Mouse (Mus musculus) embryonic stem cell, embryonic (primary cell): Measurements from ENCODE around the gene Kcnk7.

Experiments
- CTCF ChIA-PET, 4 experiments: fragments of 300-600 bp in 2 of 4; fragments of 350-600 bp in 2 of 4; sonication (Branson Sonifier 250); formaldehyde crosslinking; loops; one replicate each; lab custom pipeline; 2022; ENCODE audit warnings: inconsistent platforms in 2 of 4; lab: Charles Lee
- POLR2A ChIA-PET, 4 experiments: fragments of 300-600 bp in 2 of 4; fragments of 350-600 bp in 2 of 4; sonication (Branson Sonifier 250); formaldehyde crosslinking; loops; one replicate each; lab custom pipeline; 2022; ENCODE audit warnings: antibody characterized with exemption in 4 of 4, inconsistent platforms in 1 of 4; lab: Charles Lee

The Kcnk7 gene

GRCm38 (mm10) chr19:5704163-5704800, at the start of gene Kcnk7:
Gene Kcnk7, plus strand, starts transcription at chr19:5704367.
- POLR2A ChIA-PET, result interaction anchor here in 2 of 4 experiments (1.0 to 2.6 kb wide), 8 partner anchors 8 to 142 kb away, joined by 3 to 9 read pairs (median 4); partner anchors contain the start of genes Map3k11 (in 2 of the 2), Pcnx3 (in 2 of the 2) and Fam89b (in 1 of the 2)
- CTCF ChIA-PET, result interaction anchor here in 3 of 4 experiments (0.7 to 1.6 kb wide), 7 partner anchors 11 to 83 kb away, joined by 3 to 4 read pairs (median 4); no protein-coding TSS in a partner anchor

- CTCF ChIA-PET, result interaction anchor here in 3 of 4 experiments (0.5 to 1.3 kb wide), 4 partner anchors 9 to 1540 kb away, joined by 3 read pairs; partner anchors contain the start of genes Mus81 (in 1 of the 3) and Sipa1 (in 1 of the 3)
These were observed 49.4 kb upstream of the Kcnk7 start for GRCm38 (mm10) chr19:5654720-5655298.

GRCm38 (mm10) chr19:5660942-5661751, 43.0 kb upstream of the Kcnk7 start:
- POLR2A ChIA-PET, result interaction anchor here in 2 of 4 experiments (0.7 to 9.6 kb wide), 15 partner anchors 9 to 233 kb away, joined by 3 to 99 read pairs (median 4); partner anchors contain the start of genes Kat5 (in 1 of the 2), Map3k11 (in 1 of the 2), Pcnx3 (in 1 of the 2) and Rela (in 1 of the 2)
- CTCF ChIA-PET, result interaction anchor here in 2 of 4 experiments (0.5 to 1.6 kb wide), 7 partner anchors 20 to 273 kb away, joined by 3 to 4 read pairs (median 3); no protein-coding TSS in a partner anchor

More at GRCm38 (mm10) chr19:5654720-5655298, 49.4 kb upstream of the Kcnk7 start:
- POLR2A ChIA-PET, result interaction anchor here (0.7 to 10.2 kb wide), 29 partner anchors 7 to 270 kb away, joined by 3 to 99 read pairs (median 4); partner anchors contain the start of genes Pcnx3 (in 3 of the 4), Map3k11 (in 2 of the 4), Sipa1 (in 2 of the 4) and Cdc42ep2 (in 1 of the 4)

GRCm38 (mm10) chr19:5662310-5662709, 41.9 kb upstream of the Kcnk7 start:
- POLR2A ChIA-PET, result interaction anchor here (0.6 to 9.6 kb wide), 21 partner anchors 8 to 262 kb away, joined by 3 to 99 read pairs (median 5); partner anchors contain the start of genes Cdc42ep2 (in 1 of the 4), Map3k11 (in 1 of the 4), Pcnx3 (in 1 of the 4) and Rela (in 1 of the 4)
- CTCF ChIA-PET, result interaction anchor here in 3 of 4 experiments (0.8 to 2.4 kb wide), 9 partner anchors 10 to 133 kb away, joined by 3 to 11 read pairs (median 5); partner anchors contain the start of gene Ap5b1 (in 2 of the 3)

GRCm38 (mm10) chr19:5662981-5663913, 40.9 kb upstream of the Kcnk7 start, which contains the start of gene Sipa1:
Gene Sipa1, minus strand, starts transcription at chr19:5663707.
- CTCF ChIA-PET, result interaction anchor here (0.6 to 2.4 kb wide), 23 partner anchors 9 to 278 kb away, joined by 3 to 11 read pairs (median 3); partner anchors contain the start of genes Ap5b1 (in 2 of the 4), Fam89b (in 1 of the 4) and Mus81 (in 1 of the 4)
- POLR2A ChIA-PET, result interaction anchor here (0.7 to 9.6 kb wide), 50 partner anchors 8 to 591 kb away, joined by 3 to 99 read pairs (median 4); partner anchors contain the start of genes Ccdc85b (in 2 of the 4), Kat5 (in 2 of the 4), Map3k11 (in 2 of the 4) and Mus81 (in 2 of the 4)

GRCm38 (mm10) chr19:5664669-5665257, 39.4 kb upstream of the Kcnk7 start:
- POLR2A ChIA-PET, result interaction anchor here in 2 of 4 experiments (0.9 to 9.6 kb wide), 12 partner anchors 10 to 274 kb away, joined by 3 to 99 read pairs (median 8); partner anchors contain the start of genes Map3k11 (in 1 of the 2), Mus81 (in 1 of the 2), Pcnx3 (in 1 of the 2) and Rnaseh2c (in 1 of the 2)
- CTCF ChIA-PET, result interaction anchor here in 2 of 4 experiments (0.8 to 2.4 kb wide), 3 partner anchors 46 to 122 kb away, joined by 3 to 7 read pairs (median 6); no protein-coding TSS in a partner anchor

- CTCF ChIA-PET, result interaction anchor here in 1 of 4 experiments (0.9 kb wide), 1 partner anchor 46 kb away, joined by 3 read pairs; no protein-coding TSS in a partner anchor
- POLR2A ChIA-PET, result interaction anchor here in 3 of 4 experiments (0.6 to 9.6 kb wide), 5 partner anchors 15 to 1000 kb away, joined by 3 to 99 read pairs (median 4); partner anchors contain the start of genes Map3k11 (in 1 of the 3) and Pcnx3 (in 1 of the 3)
These were observed 38.7 kb upstream of the Kcnk7 start for GRCm38 (mm10) chr19:5665465-5665864.

- ChIA-PET POLR2A (interaction anchor here in 3 of 4 experiments (0.6 to 9.6 kb wide), 14 partner anchors 11 to 392 kb away, joined by 3 to 99 read pairs (median 3); partner anchors contain the start of genes Map3k11 (in 1 of the 3) and Pcnx3 (in 1 of the 3)), CTCF (interaction anchor here in 1 of 4 experiments (0.9 kb wide), 1 partner anchor 45 kb away, joined by 3 read pairs; no protein-coding TSS in a partner anchor)
These were observed 37.8 kb upstream of the Kcnk7 start for GRCm38 (mm10) chr19:5666386-5666785.

GRCm38 (mm10) chr19:5668372-5668771, 35.8 kb upstream of the Kcnk7 start:
- CTCF ChIA-PET, result interaction anchor here in 2 of 4 experiments (0.6 kb wide), 2 partner anchors 105 to 1399 kb away, joined by 4 to 10 read pairs; no protein-coding TSS in a partner anchor
- POLR2A ChIA-PET, result interaction anchor here in 3 of 4 experiments (0.7 to 1.8 kb wide), 5 partner anchors 9 to 139 kb away, joined by 3 to 5 read pairs (median 3); partner anchors contain the start of gene Ovol1 (in 1 of the 3)

- POLR2A ChIA-PET, result no interaction called here
- CTCF ChIA-PET, result no interaction called here
These were observed 23.7 kb upstream of the Kcnk7 start for GRCm38 (mm10) chr19:5680432-5680831.

GRCm38 (mm10) chr19:5684236-5684635, 19.9 kb upstream of the Kcnk7 start:
- ChIA-PET POLR2A (interaction anchor here in 3 of 4 experiments (0.5 to 2.4 kb wide), 16 partner anchors 9 to 594 kb away, joined by 3 to 9 read pairs (median 4); partner anchors contain the start of gene Cfl1 (in 1 of the 3)), CTCF (interaction anchor here in 1 of 4 experiments (0.6 to 1.8 kb wide), 2 partner anchors 44 to 1718 kb away, joined by 3 to 8 read pairs; partner anchors contain the start of gene Fam89b)

- ChIA-PET POLR2A (interaction anchor here in 3 of 4 experiments (0.6 to 2.4 kb wide), 17 partner anchors 10 to 456 kb away, joined by 3 to 9 read pairs (median 3); partner anchors contain the start of genes Arl2 (in 1 of the 3), Cfl1 (in 1 of the 3) and Mus81 (in 1 of the 3)), CTCF (interaction anchor here in 3 of 4 experiments (0.6 to 1.8 kb wide), 4 partner anchors 10 to 1717 kb away, joined by 3 to 8 read pairs (median 3); partner anchors contain the start of gene Fam89b (in 1 of the 3))
These were observed 19.2 kb upstream of the Kcnk7 start for GRCm38 (mm10) chr19:5684985-5685384.

- POLR2A ChIA-PET, result interaction anchor here in 3 of 4 experiments (0.8 to 2.4 kb wide), 11 partner anchors 10 to 456 kb away, joined by 3 to 9 read pairs (median 4); partner anchors contain the start of genes Arl2 (in 1 of the 3) and Mus81 (in 1 of the 3)
These were observed 18.7 kb upstream of the Kcnk7 start for GRCm38 (mm10) chr19:5685431-5685830.

GRCm38 (mm10) chr19:5685861-5686260, 18.3 kb upstream of the Kcnk7 start:
- POLR2A ChIA-PET, result interaction anchor here in 2 of 4 experiments (0.9 to 2.4 kb wide), 8 partner anchors 10 to 198 kb away, joined by 3 to 9 read pairs (median 6); partner anchors contain the start of gene Mus81 (in 1 of the 2)
- CTCF ChIA-PET, result interaction anchor here in 3 of 4 experiments (0.6 to 1.8 kb wide), 3 partner anchors 11 to 42 kb away, joined by 3 to 8 read pairs (median 3); partner anchors contain the start of gene Fam89b (in 1 of the 3)

More at GRCm38 (mm10) chr19:5685431-5685830, 18.7 kb upstream of the Kcnk7 start:
- CTCF ChIA-PET, result interaction anchor here in 3 of 4 experiments (0.6 to 1.8 kb wide), 3 partner anchors 11 to 43 kb away, joined by 3 to 8 read pairs (median 3); partner anchors contain the start of gene Fam89b (in 1 of the 3)
